Mouse (Mus musculus): ENCODE data around the gene Zc3h12a.
A peak's percentile ranks its signal among the peaks of the same experiment; 100 is the strongest.

Gene Zc3h12a

GRCm38 (mm10) chr4:125116090-125116861 is 11.4 kb downstream of the Zc3h12a start:
- no peak for DNase-seq (ENCODE audit: low read depth, low spot score)

GRCm38 (mm10) chr4:125115710-125116089 is 11.9 kb downstream of the Zc3h12a start:
- DNase-seq (ENCODE audit: low read depth, low spot score) = no peak

GRCm38 (mm10) chr4:125115081-125115480 is 12.6 kb downstream of the Zc3h12a start:
- DNase-seq (ENCODE audit: low read depth, low spot score) = no peak

- DNase-seq (ENCODE audit: low read depth, low spot score) = no peak
Measured at GRCm38 (mm10) chr4:125114638-125115037, 13.0 kb downstream of the Zc3h12a start.

DNA sequence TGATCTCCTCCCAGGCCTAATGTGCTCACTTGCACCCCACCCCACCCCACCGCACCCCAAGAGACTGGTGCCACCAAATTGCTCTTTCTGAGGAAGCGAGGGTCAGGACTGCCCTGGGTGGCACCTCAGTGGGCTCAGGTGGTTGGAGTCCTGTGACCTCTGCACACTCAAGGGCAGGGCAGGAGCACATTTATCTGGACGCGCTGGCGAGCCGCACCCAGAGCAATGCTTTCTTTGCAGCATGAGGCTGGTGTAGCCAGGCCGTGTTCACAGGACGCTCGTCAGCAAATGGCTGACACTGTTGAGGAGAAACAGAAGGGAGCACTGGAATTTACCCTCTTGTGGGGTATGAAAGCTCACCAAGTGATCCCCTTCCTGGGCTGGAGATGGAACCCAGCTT is 22.3 kb downstream of the Zc3h12a start:
- DNase-seq (ENCODE audit: low read depth, low spot score) = no peak

GRCm38 (mm10) chr4:125101334-125101733 is 26.3 kb downstream of the Zc3h12a start:
- DNase-seq (ENCODE audit: low read depth, low spot score) = no peak

DNA sequence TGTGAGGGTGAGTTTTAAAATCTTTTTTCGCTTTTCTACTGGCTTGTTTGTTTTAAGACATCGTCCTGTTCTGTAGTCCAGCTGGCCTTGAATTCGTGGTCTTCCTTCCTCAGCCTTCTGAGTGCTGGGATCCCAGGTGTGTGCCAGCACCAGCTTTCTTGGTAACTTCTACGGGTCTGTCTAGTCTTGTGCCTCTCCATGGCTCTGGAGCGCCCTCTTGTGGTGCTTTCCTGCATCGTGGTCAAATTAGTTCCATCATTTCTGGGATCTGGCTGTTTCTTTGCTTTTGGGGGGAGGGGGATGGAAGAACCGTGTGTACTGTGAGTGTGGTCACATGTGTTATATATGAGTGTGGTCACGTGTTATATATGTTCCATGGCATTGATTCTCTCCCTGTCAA is 28.2 kb downstream of the Zc3h12a start:
- DNase-seq (ENCODE audit: low read depth, low spot score) = peak; percentile 68

- DNase-seq (ENCODE audit: low read depth, low spot score) = no peak
Measured at GRCm38 (mm10) chr4:125097412-125097811, 30.2 kb downstream of the Zc3h12a start.

DNA sequence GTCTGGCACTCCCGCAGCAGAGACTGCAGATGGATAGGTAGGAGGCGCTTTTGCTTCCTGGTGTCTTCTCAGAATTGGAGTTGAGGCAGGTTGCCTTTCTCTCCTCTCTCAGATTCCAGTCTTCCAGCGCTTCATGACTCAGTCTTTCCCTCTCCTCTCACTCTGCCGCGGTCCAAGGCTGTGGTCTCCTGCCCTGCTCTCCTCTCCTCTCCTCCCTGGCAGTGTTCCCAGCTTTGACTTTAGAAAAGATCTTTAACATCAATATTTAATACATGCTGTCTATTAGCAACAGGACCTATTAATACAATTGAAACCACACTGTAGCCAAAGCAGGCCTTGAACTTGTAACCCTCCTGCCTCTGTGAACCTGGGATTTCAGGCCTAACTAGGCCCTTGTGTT is 31.6 kb downstream of the Zc3h12a start:
- no peak for DNase-seq (ENCODE audit: low read depth, low spot score)

- DNase-seq (ENCODE audit: low read depth, low spot score) = no peak
Measured at GRCm38 (mm10) chr4:125093031-125093430, 34.6 kb downstream of the Zc3h12a start.

DNA sequence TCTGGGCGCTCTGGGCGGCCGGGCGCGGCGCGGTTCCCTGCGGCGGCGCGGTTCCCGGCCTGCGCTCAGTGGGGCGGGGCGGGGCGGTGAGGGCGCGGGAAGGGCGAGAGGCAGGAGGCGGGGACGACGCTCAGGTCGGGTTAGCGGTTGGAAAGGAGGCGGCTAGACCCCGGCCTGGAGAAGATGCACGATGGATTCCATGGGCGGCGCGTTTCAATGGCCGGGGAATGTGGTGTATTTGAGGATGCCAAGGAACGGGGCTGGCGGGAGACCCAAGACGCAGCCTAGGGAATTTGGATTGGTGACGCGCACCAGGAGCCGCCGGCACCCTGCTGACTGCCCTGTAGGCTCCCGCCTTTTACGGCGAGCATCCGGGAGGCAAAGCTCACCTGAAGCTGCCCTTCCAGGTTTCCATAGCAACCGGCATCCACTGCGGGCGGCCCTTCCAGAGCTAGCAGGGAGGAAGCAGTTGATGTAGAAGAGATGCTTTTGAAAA is 42.2 kb downstream of the Zc3h12a start:
- DNase-seq (ENCODE audit: low read depth, low spot score) = peak; percentile 72

DNA sequence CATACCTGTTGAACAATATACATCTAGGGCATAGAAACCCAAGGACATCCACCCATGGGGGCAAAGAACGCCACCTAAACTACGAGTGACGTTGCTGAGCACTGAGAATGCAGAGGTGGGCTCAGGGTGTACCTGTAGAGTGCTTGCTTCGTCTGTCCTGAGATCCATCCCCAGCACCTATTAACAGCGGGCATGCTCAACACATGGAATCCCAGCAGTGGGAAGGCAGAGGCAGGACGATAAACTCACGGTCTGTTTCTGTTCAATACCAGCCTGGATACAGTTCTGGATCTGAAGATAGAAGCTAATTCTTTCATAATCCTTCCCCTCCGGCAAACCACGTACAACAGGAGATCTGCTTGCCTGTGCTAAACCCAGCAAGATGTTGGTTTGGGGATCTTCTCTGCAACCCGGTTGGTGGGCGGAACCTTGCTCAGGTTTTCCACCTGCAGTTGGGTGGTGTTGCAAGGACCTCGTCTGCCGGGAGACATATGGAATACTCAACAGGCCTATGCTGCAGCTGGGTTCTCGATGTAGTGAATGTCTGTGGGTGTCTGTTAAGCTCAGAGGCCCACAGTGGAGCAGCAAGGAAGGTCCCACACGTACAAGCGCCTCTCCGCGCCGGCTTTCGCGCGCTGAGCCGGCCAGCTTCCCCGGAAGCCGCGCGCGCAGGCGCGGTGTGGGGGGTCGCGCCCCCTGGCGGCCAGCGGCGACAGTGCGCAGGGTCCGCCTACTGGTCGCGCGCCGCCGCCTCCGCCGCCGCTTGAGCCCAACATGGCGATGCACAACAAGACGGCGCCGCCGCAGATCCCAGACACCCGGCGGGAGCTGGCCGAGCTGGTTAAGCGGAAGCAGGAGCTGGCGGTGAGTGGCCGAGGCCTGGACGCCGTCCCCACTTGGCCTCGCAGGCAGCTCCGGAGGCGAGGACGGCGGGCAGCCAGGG is 43.0 kb downstream of the Zc3h12a start, which contains the start of gene Meaf6:
Gene Meaf6, plus strand, starts transcription at position 732 of the 943 bp plus-strand sequence.
- DNase-seq (ENCODE audit: low read depth, low spot score) = peak; percentile 81

DNA sequence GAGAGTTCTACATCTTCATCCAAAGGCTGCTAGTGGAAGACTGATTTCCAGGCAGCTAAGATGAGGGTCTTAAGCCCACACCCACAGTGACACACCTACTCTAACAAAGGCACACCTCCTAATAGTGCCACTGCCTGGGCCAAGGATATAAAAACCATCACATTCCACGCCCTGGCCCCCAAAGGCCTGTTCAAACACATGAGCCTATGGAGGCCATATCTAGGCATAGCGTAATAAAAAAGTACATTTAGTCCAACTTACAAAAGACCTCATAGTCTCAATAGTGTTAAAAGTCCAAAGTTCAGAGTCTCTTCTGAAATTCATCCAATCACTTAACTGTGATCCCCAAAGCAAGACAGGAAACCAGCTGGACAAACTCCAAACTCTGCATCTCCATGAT is 48.9 kb downstream of the Zc3h12a start:
- no peak for DNase-seq (ENCODE audit: low read depth, low spot score)

DNA sequence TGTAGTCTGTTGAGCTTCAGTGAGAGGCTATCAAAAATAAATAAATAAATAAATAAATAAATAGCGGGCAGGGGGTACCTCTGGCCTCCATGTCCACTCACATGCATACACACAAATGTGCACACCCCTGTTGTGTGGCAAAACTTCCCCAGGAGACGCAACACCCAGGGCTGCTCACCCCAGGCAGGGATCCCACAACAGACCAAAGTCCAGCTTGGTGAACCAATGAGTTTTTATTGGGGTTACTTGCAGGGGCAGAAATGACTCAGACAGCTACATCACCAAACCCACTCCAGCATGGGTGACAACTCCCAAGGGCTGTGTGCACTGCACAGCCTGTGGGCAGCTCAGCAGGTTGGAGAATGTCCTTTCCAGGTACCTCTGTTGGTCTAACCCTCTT is 49.9 kb downstream of the Zc3h12a start:
- DNase-seq (ENCODE audit: low read depth, low spot score) = no peak

Measured in c-Kit-negative CD71-positive TER-119-positive erythroid progenitor cells, embryonic 14.5 days (primary cell).